Mouse (Mus musculus): ENCODE measurements at regions not wholly inside any gene's neighbourhood (a gene's known extent, or its start where the extent isn't known, plus 50 kb on each side); places are given as distances from the start of the nearest gene placed in this dataset.

GRCm38 (mm10) chrX:11387200-11387940 is 59.7 kb downstream of the H2al1j start:
- no peak for DNase-seq (ENCODE audit: low read depth, low spot score)

DNA sequence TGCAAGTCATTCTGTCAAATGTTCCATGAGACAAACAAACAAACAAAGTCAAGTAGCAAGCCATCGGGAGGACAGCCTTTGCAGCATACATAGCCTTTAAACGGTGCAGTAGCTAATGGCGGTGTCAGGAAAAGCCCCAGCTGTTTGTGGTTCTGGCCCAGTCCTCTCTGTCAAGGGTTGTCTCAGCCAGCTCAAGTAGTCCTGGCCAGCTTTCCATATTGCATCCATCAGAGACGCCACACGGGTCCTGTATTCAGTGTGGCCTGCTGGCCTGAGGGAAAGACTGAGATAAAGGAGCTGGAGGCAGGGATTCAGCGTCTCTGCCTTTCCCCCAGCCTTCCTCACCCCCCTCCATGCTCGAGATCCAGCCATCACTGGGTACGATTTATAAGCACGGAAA is 61.2 kb downstream of the H2al1j start:
- no peak for DNase-seq (ENCODE audit: low read depth, low spot score)

DNA sequence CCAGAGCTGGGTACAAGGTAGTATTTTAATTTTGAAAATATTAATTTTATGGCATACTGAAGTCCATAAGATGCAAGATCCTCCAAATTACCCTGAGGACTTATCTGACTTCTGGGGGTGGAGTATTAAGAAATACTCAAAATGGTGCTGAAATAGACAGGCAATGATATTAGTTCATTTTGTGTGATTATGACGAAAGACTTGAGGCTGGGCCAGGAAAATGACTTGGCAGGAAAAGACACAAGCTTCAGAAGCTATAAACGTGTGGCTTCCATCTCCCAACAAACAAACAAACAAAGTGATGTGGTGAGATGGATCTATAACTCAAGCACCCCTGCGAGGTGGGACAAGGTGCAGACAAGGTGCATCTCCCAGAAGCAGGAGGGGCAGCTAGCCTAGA is 72.8 kb downstream of the H2al1j start:
- DNase-seq (ENCODE audit: low read depth, low spot score) = no peak

DNA sequence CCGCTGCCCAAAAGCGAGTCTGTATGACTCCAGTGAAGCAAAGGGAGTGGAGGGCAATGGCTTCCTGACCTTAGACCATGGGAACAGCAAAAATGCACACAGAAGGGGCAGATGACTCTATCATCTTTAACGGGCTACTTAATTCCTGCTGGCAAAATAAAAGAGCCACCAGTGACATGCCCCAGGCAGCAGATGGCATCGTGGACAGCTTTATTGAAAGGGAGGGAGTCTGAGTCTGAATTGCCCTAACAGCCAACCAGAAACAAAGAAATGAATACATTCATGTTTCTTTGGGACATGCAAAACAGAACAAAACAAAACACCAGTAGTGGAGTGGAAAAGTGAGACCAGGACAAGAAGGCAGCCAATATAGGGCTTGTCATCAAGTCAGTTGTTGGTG is 76.7 kb downstream of the H2al1j start:
- no peak for DNase-seq (ENCODE audit: low read depth, low spot score)

DNA sequence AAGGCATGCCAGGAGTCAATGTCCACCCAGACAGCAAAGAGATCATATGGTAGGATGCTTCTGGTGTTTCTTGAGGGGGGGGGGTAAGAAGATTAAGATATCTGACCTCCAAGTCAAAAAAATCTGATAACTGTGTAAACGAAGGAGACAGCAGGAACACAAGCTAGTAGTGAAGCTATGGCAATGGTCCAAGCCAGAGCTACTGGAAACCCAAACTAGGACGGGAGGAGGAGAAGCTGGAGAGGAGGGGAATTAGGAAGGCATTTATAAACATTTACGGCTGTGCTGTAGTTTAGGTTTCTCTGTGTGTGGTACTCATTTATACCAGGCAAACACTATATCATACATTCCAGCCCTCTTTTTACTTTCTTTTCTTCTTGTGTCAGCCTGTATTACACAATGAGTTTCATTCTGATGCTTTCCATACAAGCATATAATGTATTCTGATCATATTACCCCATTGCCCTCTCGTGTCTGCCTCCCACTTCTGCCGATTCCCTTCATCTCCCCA is 84.7 kb downstream of the H2al1j start:
- no peak for DNase-seq (ENCODE audit: low read depth, low spot score)

GRCm38 (mm10) chrX:11415662-11416061 is 88.0 kb downstream of the H2al1j start:
- DNase-seq (ENCODE audit: low read depth, low spot score) = no peak

DNA sequence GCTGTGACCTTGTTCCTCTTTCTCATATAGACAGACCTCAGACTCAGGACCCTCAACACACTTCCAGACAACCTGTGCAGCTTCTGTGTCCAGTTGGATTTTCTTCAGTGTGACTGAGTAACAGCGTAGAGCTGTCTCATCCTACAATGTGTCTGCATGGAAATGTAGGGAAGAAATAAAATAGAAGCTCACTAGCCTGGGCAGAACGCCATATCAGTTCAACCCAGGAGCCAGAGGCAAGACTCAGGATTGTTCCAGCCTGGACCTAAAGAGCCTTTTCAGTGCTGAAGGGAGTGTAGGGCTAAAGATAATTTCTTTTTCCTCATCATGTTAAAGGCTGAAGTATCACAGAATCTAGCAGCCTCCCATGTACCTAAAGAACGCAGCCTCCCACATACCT is 88.9 kb downstream of the H2al1j start:
- DNase-seq (ENCODE audit: low read depth, low spot score) = no peak

DNA sequence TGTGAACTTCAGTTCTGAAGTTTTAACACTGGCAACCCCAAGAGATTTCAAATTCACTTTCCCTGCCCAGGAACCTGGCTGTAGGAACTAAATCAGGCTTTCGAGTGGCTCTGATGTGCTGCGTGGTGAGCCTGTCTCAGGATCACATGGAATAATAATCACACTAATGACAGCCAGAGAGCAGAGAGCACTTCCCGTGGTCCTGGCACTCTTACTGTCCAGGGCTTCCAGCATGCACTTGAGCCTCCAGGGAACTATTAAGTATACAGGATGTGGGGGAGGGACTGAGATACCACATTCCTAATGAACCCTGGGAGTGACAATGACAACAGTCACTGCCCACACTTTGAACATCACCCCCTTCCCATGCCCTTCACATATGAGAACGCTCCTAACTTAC is 90.2 kb downstream of the H2al1j start:
- no peak for DNase-seq (ENCODE audit: low read depth, low spot score)

- DNase-seq (ENCODE audit: low read depth, low spot score) = no peak
Measured at GRCm38 (mm10) chrX:11418261-11418660, 90.6 kb downstream of the H2al1j start.

DNA sequence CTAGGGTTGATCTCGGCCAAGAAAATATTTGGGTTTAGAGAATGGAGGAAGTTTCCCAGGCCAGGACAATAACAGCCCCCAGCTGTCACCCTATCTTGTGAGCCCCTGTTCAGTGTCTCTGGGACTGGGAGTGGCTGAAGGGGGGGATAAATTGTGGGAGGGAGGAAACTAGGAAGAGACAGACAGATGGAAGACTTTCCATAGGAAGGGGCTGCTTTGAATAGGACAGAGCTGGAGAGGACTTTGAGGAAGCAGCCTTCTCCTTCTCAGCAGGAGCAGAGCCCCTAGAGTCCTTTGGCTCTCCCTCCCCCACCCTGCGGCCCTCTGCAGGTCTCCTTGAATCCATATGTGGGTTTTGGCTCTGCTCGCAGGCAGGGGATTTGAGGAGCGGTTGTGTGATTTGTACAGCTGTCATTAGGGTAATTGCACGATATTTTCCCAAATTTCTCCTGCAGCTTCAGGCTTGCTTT is 91.6 kb downstream of the H2al1j start:
- DNase-seq (ENCODE audit: low read depth, low spot score) = no peak

- DNase-seq (ENCODE audit: low read depth, low spot score) = no peak
Measured at GRCm38 (mm10) chrX:11432403-11433004, 104.9 kb downstream of the H2al1j start.

DNA sequence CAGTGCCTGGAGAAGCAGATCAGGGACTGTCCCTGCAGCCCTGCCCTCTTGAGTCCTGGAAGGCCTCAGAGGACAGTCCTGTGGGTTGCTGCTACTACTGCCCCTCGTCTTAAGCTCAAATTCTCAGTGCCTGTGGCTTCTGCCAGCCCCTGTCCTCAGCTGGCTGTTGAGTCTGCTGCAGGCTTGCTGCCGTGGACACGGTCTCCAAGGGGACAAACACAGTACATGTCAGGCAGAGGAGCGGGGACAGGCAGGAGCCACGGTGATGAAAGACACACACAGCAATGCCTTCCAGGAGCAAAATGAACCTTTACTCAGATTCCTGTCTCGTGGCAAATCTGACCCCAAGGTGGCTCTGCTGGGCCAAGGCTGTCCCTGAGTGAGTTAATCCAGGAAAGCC is 107.7 kb downstream of the H2al1j start:
- DNase-seq (ENCODE audit: low read depth, low spot score) = no peak

DNA sequence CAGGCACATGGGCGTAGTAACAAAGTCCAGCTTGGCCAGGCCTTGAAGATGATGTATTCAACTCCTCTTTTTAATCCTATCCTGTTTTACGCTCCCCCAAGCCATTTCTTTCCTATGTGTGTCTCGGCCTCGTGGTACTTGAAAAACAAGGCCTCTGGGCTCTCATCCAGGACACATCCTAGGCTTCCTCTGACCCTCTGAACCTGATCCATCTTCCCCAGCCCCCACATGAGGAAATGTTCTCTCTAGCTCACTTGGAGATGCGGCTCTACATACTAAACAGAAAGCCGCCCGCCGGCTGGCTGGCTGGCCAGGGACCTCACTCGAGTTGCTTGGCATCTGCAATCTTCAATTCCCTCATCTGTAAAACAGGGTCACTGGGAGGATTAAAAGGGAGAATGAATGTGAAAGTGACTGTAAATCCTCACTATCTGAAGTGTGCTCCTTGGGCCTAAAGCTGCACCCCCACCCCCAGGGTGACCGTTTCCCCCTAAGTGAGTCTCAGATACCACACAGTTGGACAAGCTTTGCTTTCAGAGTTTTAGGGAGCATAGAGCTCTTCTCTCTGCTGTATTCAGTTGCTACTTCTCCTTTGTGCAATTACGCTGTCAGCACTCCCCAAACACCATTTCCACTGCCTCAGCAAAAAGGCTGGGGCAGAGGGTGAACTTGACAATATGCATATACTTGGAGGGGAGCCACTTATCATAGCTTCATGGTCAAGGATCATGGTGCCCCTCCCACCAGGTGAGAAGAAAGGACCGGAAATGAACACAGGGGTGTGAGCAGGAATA is 109.7 kb downstream of the H2al1j start:
- DNase-seq (ENCODE audit: low read depth, low spot score) = no peak

DNA sequence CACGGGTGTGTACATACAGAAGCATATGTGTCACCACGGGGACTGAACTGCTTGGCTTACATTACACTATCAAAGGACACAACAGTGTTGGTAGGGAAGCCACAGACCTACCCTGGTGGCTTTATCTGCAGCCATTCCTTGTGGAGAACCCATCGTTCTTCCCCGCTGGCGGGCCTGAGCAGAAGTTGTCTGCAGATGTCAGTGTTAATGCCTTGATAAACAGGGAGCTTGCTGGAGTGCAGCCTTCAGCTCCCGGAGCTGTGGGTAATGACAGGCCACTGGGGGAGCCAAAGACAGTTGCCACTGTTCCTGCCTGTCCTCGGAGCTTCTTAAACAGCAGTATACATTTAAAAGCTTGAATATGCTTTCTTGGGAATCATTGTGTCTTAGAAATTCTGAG is 115.9 kb downstream of the H2al1j start:
- DNase-seq (ENCODE audit: low read depth, low spot score) = no peak

GRCm38 (mm10) chrX:11444261-11444725 is 116.7 kb downstream of the H2al1j start:
- DNase-seq (ENCODE audit: low read depth, low spot score) = no peak

DNA sequence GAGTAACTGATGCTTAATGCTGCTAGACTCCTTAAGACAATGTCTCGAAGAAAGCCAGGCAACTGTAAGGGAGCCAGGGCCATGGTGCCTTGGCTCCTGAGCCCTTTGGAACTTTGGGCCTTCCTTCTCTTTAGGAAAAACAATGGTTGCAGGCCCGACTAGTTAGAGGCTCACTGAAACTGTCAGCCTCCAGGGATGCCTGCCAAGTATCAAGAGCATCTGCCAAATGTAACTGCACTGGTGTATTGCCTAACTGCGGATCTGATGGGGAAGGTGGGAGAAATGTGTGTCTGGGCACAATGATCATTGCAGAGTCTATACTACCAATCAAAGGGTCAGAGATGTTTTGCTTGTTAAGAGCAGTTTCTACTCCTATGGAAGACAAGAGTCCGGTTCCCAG is 121.1 kb downstream of the H2al1j start:
- no peak for DNase-seq (ENCODE audit: low read depth, low spot score)

DNA sequence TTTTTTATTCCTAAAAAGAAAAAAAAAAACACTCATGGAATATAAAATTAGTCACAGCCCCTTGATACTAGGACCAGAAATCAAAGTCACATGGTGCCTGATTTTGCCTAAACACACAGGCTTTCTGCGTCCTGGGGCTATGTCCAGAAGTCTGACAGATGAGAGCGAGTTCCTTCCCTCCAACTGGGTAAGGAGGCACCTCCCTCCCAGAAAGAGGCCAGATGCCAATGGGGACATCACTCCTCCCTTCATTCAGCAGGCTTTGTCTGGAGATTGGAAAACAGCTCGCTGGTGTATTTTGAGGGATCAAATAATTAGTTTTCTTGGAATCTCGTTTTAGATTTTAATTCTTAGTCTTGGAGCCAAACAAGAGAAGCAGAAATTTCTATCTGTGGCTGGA is 130.9 kb downstream of the H2al1j start:
- no peak for DNase-seq (ENCODE audit: low read depth, low spot score)

DNA sequence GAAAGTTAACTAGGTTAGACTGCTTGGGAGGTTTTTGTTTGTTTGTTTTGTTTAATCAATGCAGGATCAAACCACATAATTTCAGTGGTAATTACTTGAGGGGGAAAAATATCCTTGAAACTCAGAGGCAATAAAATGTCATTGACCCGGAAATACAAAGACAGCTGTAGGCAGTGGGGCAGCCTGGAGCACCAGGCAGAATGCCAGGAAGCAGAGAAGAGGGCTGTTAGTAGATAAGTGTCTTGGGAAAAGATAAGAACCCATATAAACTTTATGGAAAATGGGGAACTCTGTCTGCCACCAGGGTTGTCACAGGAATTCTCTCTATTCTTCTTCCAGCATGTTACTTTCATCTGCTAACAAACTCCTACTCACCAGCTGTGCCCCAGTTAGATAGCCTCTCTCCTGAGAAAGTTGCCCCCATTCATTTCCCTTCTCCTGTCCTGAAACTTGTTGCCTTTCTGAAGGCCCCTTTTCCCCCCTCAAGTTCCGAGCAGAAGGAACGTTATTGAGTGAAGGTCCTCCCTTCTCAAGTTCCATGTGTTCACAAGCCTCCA is 136.4 kb downstream of the H2al1j start:
- DNase-seq (ENCODE audit: low read depth, low spot score) = no peak

DNA sequence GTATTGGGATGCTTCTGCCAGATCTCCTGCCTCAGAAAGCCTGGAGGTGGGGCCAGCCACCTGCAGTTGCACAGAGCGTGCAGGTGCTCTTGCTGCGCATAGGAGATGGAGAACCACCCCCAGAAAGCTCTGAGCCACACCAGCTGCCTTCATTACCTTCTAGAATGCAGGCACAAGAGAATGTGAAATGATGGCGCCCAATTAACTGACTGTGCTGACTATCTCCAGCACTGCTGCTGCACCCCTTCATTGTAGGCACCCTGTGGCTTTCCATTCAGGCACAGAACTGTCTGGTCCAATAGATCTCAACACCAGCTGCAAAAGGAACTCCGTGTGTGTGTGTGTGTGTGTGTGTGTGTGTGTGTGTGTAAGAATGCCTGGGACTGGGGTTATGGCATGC is 138.6 kb downstream of the H2al1j start:
- peak; percentile 12 for DNase-seq (ENCODE audit: low read depth, low spot score)

DNA sequence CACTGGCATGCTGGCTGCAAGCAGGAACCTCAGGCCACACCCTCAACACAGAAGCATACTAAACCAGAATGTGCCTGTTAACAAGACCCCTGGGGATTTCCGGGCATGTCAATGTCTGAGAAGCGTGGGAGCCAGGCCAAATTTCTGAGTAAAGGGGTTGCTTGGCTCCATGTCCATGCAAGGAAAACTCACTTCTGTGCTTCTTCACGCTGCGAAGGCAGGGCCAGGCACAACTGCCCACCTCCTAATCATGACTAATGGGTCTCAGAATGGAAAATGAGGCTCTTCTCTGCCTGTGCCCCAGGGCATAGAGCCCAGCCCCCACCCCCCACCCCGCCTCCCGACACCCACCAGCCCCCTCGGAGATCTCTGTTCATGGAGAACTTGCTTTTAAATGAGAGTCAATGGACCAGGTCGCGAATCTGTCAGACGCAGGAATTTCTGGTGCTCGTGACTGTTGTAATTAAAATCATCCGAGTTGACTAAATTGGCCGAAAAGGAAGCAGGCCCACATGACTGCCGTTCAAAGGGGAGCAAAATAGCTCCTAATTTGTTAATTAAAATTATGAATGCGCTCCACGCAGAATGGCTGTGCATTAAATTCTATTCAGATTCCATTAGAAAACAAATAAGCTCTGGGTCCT is 152.2 kb downstream of the H2al1j start:
- DNase-seq (ENCODE audit: low read depth, low spot score) = no peak

GRCm38 (mm10) chrX:11482141-11482540 is 154.5 kb downstream of the H2al1j start:
- DNase-seq (ENCODE audit: low read depth, low spot score) = no peak

DNA sequence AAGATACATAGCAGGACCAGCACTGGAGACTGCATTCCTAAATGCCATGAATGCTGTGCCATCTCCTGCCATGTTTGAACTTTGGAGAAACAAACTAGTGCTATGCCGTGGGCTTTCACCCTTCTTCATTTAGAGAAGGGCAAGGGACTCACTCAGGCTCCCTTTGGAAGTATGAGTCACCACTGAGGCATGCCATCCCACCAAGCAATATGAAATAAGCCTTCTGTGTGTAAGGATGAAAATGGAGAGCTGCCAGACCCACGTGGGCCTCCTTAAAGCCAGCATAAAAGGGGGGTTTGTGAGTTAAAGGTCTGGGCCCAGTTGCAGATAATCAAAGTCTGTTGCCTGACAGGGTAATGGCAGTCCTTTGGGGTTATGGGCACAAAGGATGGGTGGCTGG is 159.0 kb downstream of the H2al1j start:
- no peak for DNase-seq (ENCODE audit: low read depth, low spot score)
